Mouse (Mus musculus) G1E (cell line): Measurements from ENCODE around the gene Spats2l. TPM values are rescaled to one million over a fixed set of nuclear protein-coding genes. Genes with fewer than 3 reads are reported as not detected.

ENCODE experiments used
- ATAC-seq: 2 replicates; pipeline ENCODE4 v1.8.0; 2016; ENCODE audit warnings: mild to moderate bottlenecking; ENCODE audit not compliant: insufficient number of reproducible peaks, poor library complexity, low FRiP score, severe bottlenecking; ENCODE audit errors: extremely low read depth
- DNase-seq: peaks from one replicate; pipeline ENCODE4 v3.0.0; 2012; ENCODE audit warnings: low spot score
- H3K27me3 ChIP-seq: 2 replicates; pipeline ENCODE4 v1.6.1; 2012; ENCODE audit warnings: mild to moderate bottlenecking, low read length, inconsistent platforms; ENCODE audit not compliant: insufficient read depth
- H3K36me3 ChIP-seq: replicated peaks from 2 replicates; pipeline ENCODE3; 2012; ENCODE audit warnings: mild to moderate bottlenecking, inconsistent platforms
- H3K4me1 ChIP-seq: 2 replicates; pipeline ENCODE4 v1.6.1; 2012; ENCODE audit warnings: low read depth, low read length, inconsistent platforms, mixed read lengths; ENCODE audit not compliant: insufficient read depth
- H3K4me3 ChIP-seq: 2 replicates; pipeline ENCODE4 v1.5.1; 2012; ENCODE audit warnings: low read depth, mild to moderate bottlenecking, inconsistent platforms, low read length, moderate library complexity, mixed read lengths
- H3K9me3 ChIP-seq: replicated peaks from 2 replicates; pipeline ENCODE4 v1.6.1; 2012; ENCODE audit warnings: inconsistent platforms
- CTCF ChIP-seq: IDR thresholded peaks from 2 replicates; pipeline ENCODE4 v1.5.1; 2012; ENCODE audit warnings: low read depth, low read length, inconsistent platforms, mixed read lengths
- GATA1 ChIP-seq: IDR thresholded peaks from 2 replicates; pipeline ENCODE4 v1.6.1; 2012; ENCODE audit warnings: borderline replicate concordance, low read length, inconsistent platforms, mixed read lengths
- GATA2 ChIP-seq: IDR thresholded peaks from 2 replicates; pipeline ENCODE4 v1.6.1; 2012; ENCODE audit warnings: low read depth, low read length, inconsistent platforms, borderline replicate concordance
- POLR2AphosphoS5 ChIP-seq: IDR thresholded peaks from 2 replicates; pipeline ENCODE4 v1.6.1; 2012; ENCODE audit warnings: low read depth, low read length, inconsistent platforms; ENCODE audit not compliant: insufficient replicate concordance
- TAL1 ChIP-seq: conservative IDR thresholded peaks from 2 replicates; pipeline ENCODE4 v1.6.1; 2012; ENCODE audit warnings: low read depth, low read length, inconsistent platforms, mixed read lengths
- polyA plus RNA-seq: library from polyadenylated mRNA; stranded (reverse); fragments of >175 nt; gene quantifications from 2 replicates; pipeline ENCODE4 v1.2.3, GENCODE M21; 2012
- total RNA-seq, 2 experiments: library from RNA; stranded (forward) in 1 of 2; stranded (reverse) in 1 of 2; fragments of 200-1000 nt in 1 of 2; fragments of >200 nt in 1 of 2; fragmentation: Nextera tagmentation in 1 of 2; gene quantifications; 2 replicates each; pipeline ENCODE4 v1.2.3; 2014 to 2017

Spats2l gene
- total and polyA plus RNA-seq, 3 experiments, result 0.33 TPM; not detected in 2

GRCm38 (mm10) chr1:57942215-57942614, 168.3 kb downstream of the Spats2l start:
- ATAC-seq, result no peak

GRCm38 (mm10) chr1:57947552-57948347, 173.8 kb downstream of the Spats2l start:
- Histone ChIP-seq H3K4me1 (no peaks in the 10 kb centered on the region), H3K36me3 (peaks cover 1% of the 10 kb centered on the region), H3K9me3 (no peaks in the 10 kb centered on the region), H3K27me3 (peaks cover 18% of the 10 kb centered on the region), H3K4me3 (no peak overlapping the region)
- TF ChIP-seq GATA2 (no peak), POLR2AphosphoS5 (no peak), TAL1 (no peak), GATA1 (no peak), CTCF (no peak)
- no peak for ATAC-seq
- DNase-seq, result no peak

More at GRCm38 (mm10) chr1:57942215-57942614, 168.3 kb downstream of the Spats2l start:
- Histone ChIP-seq H3K36me3 (no peaks in the 10 kb centered on the region), H3K4me3 (no peak overlapping the region), H3K4me1 (no peaks in the 10 kb centered on the region), H3K27me3 (peaks cover 22% of the 10 kb centered on the region), H3K9me3 (no peaks in the 10 kb centered on the region)
- DNase-seq, result no peak
- TF ChIP-seq CTCF, result no peak
- no peak for TF ChIP-seq POLR2AphosphoS5
- TF ChIP-seq GATA1, result no peak
- TF ChIP-seq GATA2, result no peak
- no peak for TF ChIP-seq TAL1

- DNase-seq (no peak), ATAC-seq (no peak)
- Histone ChIP-seq H3K4me1 (no peaks in the 10 kb centered on the region), H3K9me3 (no peaks in the 10 kb centered on the region), H3K4me3 (no peak overlapping the region), H3K27me3 (peaks cover 11% of the 10 kb centered on the region), H3K36me3 (peaks cover 9% of the 10 kb centered on the region)
- no peak for TF ChIP-seq POLR2AphosphoS5
- TF ChIP-seq GATA2, result no peak
- TF ChIP-seq GATA1, result no peak
- no peak for TF ChIP-seq TAL1
- no peak for TF ChIP-seq CTCF
Observed at GRCm38 (mm10) chr1:57949195-57949594, 175.2 kb downstream of the Spats2l start.

- ATAC-seq (no peak), DNase-seq (no peak)
- H3K4me1 ChIP-seq, result no peaks in the 10 kb centered on the region
- peaks cover 14% of the 10 kb centered on the region for H3K36me3 ChIP-seq
- H3K4me3 ChIP-seq, result no peak overlapping the region
- peaks cover 9% of the 10 kb centered on the region; the same call in 1 of the 2 replicates for H3K27me3 ChIP-seq
- TF ChIP-seq CTCF (no peak), TAL1 (no peak), GATA2 (no peak), GATA1 (no peak), POLR2AphosphoS5 (no peak)
- H3K9me3 ChIP-seq, result no peaks in the 10 kb centered on the region
Observed at GRCm38 (mm10) chr1:57949716-57950115, 175.8 kb downstream of the Spats2l start.

- ATAC-seq (no peak), DNase-seq (no peak)
- TF ChIP-seq GATA2, result no peak
- TF ChIP-seq GATA1, result no peak
- TF ChIP-seq POLR2AphosphoS5, result no peak
- no peak for TF ChIP-seq TAL1
- no peak for TF ChIP-seq CTCF
- H3K9me3 ChIP-seq, result no peaks in the 10 kb centered on the region
- no peaks in the 10 kb centered on the region; the same call in 1 of the 2 replicates for H3K4me1 ChIP-seq
- no peaks in the 10 kb centered on the region for H3K27me3 ChIP-seq
- no peak overlapping the region for H3K4me3 ChIP-seq
- peaks cover 37% of the 10 kb centered on the region for H3K36me3 ChIP-seq
Observed at GRCm38 (mm10) chr1:57952509-57952908, 178.5 kb downstream of the Spats2l start.

GRCm38 (mm10) chr1:57953586-57954375, 179.8 kb downstream of the Spats2l start:
- no peak for ATAC-seq
- H3K36me3 ChIP-seq, result peaks cover 42% of the 10 kb centered on the region
- no peaks in the 10 kb centered on the region for H3K27me3 ChIP-seq
- no peaks in the 10 kb centered on the region; the same call in 1 of the 2 replicates for H3K4me1 ChIP-seq
- no peak overlapping the region for H3K4me3 ChIP-seq
- no peaks in the 10 kb centered on the region for H3K9me3 ChIP-seq
- DNase-seq, result no peak
- TF ChIP-seq POLR2AphosphoS5 (no peak), GATA1 (no peak), GATA2 (no peak), TAL1 (no peak), CTCF (no peak)
